Mouse (Mus musculus) WW6 (cell line): ENCODE results near the gene Csk.

Source experiments
- DNase-seq: peaks from one replicate; pipeline ENCODE4 v3.0.0-alpha.2; 2013; ENCODE audit warnings: low read depth, low spot score

The Csk gene

DNA sequence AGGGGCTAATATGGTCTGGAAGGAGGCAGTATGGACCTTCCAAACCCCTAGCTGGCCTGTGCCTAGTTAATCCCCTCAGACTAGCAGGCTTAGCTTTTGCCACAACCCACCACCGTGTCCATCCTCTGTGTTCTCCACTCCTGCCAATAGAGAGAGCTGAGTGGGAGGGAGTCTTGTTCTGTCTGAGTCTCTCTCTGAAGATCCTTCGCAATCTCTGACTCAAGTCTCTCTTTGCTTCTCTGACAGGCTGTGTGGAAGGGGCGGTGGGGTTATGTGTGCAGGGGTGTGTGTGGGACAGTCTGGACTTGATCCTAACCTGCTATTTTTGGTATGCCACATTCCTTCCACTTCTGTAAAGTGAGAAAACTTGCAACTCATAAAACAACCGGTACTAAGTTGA lies 48.6 kb downstream of the Csk start:
- no peak for DNase-seq

- no peak for DNase-seq
Observed at GRCm38 (mm10) chr9:57602098-57602497, 51.3 kb downstream of the Csk start.

DNA sequence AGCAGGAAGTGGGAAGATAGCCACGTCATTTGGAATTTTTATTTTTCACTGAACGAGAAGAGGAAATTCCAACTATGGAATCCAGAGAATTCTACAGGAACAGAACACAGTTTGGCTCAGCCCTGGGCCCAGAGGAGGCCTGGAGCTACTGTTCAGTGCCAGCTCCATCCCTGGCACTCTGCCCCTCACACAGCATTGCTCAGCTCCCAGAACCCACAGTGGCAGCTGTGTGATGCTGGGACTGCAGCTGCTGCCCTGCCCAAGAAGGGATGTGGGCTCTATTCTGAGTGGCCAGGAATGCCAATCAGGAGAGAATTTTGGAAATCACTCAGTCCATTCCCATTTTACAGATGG lies 52.1 kb downstream of the Csk start:
- no peak for DNase-seq

DNA sequence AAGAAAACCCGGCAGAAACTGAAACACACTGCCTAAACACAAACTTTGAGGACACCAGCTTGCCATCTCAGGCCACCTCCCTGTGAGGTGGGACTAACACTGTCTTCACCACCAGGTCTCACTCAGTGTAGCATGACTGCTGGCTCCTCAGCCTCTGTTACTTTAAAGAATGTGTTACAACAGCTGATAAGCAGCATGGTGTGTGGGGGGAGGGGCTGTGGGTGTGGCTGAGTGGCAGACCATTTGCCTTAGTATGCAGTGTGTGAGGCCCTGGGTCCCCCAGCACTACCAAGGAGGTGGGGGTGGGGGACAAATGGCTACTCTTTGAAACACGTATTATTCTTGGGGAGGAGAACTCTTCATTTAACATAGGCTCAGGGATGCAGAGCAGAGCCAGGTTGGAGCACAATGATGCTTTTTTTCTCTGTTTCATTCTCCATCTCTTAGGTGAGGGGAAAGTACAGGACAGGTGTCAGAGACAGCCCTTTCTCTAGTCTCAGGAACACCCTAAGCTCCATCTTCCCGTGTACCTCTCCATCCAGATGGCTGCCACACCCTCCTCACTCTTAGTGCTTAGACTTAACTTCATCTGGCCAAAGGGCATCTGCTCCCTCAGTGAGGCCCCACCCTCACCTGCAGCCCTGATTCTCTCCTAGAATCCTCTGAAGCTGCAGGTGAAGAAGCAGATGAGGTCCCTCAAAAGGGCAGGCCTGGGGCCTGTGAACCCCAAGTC lies 52.6 kb downstream of the Csk start:
- no peak for DNase-seq

DNA sequence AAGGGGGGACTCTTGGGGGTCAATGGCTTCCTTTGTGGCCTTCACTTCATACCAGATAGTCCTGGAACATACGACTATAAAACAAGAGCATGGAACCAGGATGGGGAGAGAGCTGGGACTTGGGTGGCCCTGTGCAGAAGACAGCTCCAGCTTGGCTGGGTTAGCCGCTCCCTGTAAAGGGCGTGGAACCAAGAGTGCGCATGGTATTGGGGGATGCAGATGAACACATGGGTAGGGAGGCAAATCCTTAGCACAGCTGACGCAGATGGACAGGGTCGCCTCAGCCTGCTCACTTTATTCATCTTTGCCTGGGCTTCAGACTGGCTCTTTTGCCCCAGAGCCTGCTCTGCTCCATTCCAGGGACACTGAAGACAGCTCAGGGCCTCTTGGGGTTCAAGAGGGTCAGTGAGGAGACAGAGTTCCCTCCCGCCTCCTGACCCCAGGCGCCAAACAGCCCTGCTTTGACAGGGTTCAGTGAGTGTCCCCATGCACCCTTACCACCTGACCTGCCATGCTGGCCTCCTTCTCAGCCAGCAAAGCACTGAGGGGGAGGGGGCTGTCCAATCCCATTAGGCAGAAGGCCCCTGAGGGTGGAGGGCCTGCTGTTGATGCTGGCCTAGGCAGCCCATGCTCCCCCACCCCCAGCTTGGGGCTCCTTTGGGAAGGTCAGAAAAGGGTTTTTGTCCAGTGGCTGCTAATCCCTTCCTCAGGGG lies 54.4 kb downstream of the Csk start:
- no peak for DNase-seq

DNA sequence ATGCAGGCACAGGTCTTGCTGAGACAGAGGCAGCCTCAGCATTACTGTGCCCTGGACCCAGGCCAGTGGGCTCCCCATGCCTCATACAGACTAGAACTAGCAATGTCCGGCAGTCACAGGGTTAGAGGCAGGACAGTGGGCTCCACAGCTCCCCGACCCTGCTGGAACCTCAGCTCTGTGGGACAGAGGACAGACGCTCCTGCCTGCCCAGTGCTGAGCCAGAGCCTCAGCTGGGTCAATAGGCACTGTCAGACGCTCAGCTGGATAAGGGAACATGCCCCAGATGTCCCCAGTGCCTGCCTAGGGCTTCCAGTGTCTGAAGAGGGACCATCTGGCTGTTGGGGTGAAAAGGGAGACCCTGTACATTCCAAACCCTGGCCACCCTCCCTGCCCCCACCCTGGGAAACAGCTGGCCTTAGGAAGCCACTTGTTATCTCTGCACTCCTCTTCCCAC lies 55.5 kb downstream of the Csk start:
- no peak for DNase-seq

DNA sequence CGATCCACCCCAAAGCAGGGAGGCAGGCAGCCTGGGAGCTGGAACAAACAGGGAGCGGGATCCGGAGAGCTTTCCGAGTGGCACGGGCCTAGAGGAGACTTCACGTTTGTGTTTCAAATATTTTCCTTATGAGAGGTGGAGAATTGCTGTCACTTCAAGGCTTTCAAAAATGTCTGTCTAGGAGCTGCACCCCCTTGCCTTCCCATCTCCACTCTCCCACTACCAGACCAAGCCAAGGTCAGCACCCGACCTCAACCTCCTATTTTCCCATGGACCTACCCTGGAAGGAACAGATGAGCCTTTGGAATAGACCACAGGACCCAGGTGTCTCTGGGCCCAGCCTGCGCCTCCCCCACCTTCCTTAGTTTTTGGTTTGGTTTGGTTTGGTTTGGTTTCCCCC lies 56.2 kb downstream of the Csk start:
- no peak for DNase-seq

DNA sequence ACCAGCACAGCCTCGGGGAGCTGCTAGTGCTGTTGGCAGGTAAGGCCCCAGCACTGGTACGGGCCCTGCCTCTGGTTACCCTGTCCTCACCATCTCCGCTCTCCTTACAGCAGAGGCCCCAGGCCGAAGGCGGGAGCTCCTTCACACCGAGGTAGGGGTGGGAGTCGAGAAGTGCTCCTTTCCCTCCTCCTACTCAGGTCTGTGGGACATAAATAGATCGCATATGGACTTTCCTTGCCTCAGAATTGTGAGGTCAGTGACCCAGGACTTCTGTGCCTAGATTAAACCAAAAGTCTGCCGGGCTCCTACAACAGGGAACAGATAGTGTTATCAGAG lies 59.3 kb downstream of the Csk start:
- DNase-seq = no peak

- no peak for DNase-seq
Observed at GRCm38 (mm10) chr9:57593454-57594173, 59.8 kb downstream of the Csk start.

DNA sequence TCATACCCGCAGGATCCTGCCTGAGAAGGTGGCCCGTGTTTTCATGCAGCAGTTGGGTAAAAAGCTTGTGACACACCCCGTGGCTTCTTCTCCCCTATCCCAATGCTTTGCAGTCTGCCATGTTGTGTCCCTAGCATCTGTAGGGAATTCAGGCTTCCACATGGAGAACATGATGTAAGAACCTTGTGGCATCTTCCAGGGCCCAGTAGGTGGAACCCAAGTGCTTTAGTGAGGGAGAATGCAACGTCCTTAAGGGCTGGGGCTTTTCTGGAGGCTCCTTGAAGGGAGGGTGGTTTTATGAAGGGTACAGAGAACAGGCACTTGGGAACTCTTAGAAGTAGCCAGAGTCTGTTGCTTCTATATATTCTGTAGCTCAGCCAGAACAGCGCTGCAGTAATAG lies 62.7 kb downstream of the Csk start:
- no peak for DNase-seq

GRCm38 (mm10) chr9:57589224-57590126 lies 64.0 kb downstream of the Csk start, which contains the start of gene Ulk3:
Gene Ulk3, plus strand, starts transcription at chr9:57589452.
- DNase-seq = peak; percentile 47

DNA sequence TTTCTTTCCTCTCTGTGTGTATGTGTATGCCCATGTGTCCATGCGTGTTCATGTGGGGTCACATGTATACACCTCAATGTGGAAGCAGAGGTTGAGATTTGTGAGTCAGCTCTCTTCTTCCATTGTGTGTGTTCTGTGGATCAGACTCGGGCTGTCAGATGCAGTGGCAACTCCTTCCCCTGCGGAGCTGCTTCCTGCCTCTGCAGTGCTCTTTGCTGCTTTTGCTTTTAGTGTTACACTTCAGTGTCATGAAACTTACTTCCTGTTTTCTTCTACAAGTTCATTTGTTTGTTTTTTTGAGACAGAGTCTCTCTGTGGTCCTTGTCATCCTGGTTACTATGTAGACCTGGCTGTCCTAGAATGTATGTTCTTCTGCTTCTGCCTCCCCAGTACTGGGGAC lies 68.4 kb downstream of the Csk start:
- DNase-seq = no peak

DNA sequence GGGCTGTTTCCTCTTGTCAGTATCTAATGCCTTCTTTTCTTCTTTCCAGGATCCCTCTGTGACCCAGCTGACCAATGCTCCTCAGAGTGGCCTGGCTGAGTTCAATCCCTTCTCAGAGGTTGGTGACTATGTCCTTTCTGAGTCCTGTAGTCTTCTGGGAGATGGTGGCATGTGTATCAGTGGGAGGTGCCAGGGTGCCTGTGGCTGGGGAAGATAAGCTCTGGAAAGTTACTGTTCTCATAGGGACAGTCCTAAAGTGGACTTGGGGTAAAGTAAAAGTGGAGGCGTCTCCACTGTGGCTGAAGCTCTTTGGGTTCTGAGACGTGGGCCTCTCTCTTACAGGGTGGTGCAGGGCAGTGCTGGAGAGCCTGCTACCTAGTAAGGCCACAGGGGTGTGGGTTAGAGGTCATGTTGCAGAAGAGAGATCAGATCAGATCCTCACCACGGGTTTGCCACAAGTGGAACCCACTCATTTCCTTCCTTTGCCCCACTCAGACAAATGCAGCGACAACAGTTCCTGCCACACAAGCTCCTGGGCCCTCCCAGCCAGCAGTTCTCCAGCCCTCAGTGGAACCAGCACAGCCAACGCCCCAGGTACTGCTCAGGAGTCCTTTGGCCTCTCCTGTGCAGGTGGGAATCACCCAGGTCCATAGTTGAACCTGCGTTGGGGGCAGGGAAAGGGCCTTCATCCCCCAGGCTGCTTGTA lies 76.1 kb downstream of the Csk start:
- no peak for DNase-seq
